Mouse (Mus musculus) embryonic fibroblast, embryonic 13.5 days (primary cell): ENCODE measurements around the gene Ncapd2.

ENCODE experiments used
- CTCF ChIP-seq: IDR thresholded peaks from 2 replicates; pipeline ENCODE4 v1.5.1; 2011; ENCODE audit warnings: mild to moderate bottlenecking, control low read depth, low read length, moderate library complexity, borderline replicate concordance; ENCODE audit not compliant: insufficient read depth
- POLR2A ChIP-seq: IDR thresholded peaks from 2 replicates; pipeline ENCODE4 v1.6.1; 2011; ENCODE audit warnings: low read depth, mild to moderate bottlenecking, control low read depth, low read length, moderate library complexity

DNA sequence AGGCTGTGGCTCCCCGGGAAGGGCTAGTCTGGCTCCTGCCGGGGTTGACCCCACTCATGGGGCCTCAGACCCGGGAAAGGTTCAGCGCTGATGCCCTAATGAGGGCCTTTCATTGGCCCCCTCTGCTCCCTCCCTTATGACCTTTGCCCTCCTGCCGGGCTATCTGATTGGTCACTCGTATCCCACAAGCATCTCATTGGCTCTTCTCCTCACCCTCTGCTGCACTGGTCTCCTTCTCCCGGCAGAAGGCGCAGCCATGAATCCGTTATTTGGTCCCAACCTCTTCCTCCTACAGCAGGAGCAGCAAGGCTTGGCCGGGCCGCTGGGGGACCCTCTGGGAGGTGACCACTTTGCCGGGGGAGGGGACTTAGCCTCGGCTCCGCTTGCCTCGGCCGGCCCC lies 46.5 kb downstream of the Ncapd2 start, which contains the start of gene Iffo1:
- peak; percentile 23; the same call in 1 of the 2 replicates for TF ChIP-seq CTCF
- TF ChIP-seq POLR2A = peak; percentile 83
